Mouse (Mus musculus) testis, postnatal 14 days (tissue): ENCODE measurements around the gene Dnah17.

Source experiments
- DNase-seq: peaks from one replicate; pipeline ENCODE4 v3.0.0; 2021; ENCODE audit warnings: low spot score

Gene Dnah17

GRCm38 (mm10) chr11:118085176-118085575 lies 45.3 kb downstream of the Dnah17 start:
- DNase-seq, result no peak

DNA sequence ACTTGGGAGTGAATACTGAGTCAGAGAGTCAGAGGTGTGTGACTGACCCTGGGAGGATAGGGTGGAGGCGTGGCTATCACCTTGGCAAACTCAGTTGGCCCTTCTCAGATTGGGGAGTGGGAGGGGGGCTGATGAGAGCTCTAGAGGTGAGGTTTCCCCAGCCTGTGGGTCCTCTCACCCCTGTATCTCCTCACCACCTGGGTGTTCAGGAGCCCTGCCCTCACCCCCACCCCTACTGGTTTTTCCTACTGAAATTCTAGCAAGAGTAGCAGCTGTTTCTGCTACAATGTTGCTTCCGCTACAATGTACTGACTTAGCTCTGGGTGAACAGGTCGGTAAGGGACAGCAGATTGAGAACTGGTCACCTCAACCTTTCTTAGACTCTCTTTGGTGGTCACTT lies 46.2 kb downstream of the Dnah17 start:
- DNase-seq, result peak; percentile 46

DNA sequence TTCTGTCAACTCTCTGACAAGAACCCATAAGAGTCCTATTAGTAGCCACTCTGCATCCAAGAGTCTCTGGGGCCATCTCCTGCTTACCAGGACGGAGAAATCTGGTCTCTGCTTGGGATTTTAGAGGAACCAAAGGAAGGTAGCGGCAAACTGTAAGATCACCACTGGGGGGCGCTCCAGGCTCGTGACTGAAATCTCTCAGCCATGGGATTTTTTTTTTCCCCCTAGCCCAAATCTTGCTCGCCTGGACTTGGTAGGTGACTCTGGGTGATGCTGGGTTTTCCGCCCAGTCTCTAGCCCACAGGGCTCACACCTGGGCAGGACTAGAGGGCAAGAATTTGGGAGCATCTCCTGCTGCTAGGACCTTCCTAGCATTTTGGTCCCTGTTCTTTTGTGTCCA lies 46.6 kb downstream of the Dnah17 start:
- no peak for DNase-seq

DNA sequence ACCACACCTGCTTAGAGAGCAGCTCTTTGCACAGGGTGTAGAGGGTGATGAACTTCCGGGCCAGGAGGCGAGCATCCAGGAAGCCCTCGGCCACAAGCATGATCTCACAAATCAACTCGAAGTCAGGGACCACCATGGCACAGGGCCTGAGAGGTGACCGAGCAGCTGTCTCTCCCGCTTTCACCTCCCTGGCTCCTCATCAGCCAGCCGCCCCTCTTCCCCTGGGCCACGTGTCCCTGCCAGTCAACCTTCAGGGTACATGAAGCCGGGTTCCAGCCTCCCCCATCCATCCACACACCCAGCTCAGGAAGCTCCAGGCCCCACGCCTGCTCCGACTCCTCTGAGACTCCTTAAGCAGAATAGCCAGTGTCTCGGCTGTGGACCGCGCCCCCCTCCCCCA lies 48.1 kb downstream of the Dnah17 start:
- DNase-seq, result no peak

GRCm38 (mm10) chr11:118079750-118080149 lies 50.7 kb downstream of the Dnah17 start:
- no peak for DNase-seq

DNA sequence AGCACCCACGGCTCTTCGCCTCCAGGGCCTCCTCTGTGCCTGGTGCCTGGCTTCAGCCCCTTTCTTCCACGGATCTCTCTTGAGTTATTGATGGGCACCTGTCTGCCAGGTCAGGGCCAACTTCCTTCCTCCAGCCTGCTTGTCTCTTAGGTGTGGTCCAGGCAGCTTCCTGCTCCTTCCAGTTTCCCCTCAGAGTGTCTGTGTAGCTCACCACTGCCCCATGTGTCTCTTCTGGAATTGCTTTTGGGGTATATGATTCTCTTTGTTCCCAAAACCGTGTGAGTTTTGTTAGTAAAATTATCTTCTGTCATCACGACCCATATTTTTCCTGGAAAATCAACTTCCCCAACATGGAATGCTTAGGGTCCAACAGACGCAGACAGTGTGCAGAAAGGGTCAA lies 53.5 kb downstream of the Dnah17 start:
- no peak for DNase-seq

DNA sequence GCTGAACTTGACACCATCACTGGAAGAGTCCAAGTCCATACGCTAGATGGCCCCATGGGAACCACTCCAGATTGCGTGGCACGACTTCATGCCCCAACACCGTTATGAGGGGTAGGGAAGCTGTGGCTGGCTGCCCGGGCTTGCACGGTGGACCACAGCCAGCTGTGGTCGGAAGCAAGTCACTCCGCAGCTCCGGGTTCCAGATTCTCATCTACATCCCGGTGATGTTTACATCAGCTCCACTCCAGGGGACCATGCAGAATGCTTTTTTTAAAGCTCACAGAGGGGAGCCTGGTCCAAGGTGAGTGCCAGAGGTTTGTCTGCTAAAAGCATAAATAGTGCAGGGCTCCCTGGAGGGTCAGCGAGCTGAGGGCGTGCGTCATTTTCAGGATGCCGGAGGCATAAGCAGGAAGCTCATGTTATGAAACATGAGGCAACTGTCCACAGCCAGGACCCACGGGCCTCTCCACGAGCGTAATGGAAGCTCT lies 55.4 kb downstream of the Dnah17 start:
- no peak for DNase-seq

GRCm38 (mm10) chr11:118071227-118071912 lies 59.1 kb downstream of the Dnah17 start:
- DNase-seq, result no peak

- no peak for DNase-seq
These were observed 61.6 kb downstream of the Dnah17 start for GRCm38 (mm10) chr11:118068812-118069332.

GRCm38 (mm10) chr11:118067588-118067987 lies 62.8 kb downstream of the Dnah17 start:
- no peak for DNase-seq

GRCm38 (mm10) chr11:118060038-118060437 lies 70.4 kb downstream of the Dnah17 start:
- no peak for DNase-seq

DNA sequence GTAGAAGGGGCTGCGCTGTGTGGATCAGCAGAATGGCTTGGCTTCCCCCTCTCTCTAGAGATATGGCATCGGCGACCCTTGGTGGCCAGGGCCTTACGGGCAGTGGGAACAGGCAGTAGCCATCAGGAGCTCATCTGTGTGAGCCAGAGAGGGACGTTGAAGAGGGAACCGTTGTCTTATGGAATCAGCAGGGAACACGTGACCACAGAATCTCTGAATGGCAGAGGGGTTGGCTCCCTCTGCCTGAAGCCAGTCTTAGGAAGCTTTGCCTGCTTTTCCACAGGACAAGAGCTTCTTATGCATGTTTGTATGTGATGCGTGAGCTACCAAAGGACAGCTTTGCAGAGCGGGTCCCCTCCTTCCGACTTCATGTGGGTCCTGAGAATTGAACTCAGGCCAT lies 71.6 kb downstream of the Dnah17 start:
- DNase-seq, result no peak

DNA sequence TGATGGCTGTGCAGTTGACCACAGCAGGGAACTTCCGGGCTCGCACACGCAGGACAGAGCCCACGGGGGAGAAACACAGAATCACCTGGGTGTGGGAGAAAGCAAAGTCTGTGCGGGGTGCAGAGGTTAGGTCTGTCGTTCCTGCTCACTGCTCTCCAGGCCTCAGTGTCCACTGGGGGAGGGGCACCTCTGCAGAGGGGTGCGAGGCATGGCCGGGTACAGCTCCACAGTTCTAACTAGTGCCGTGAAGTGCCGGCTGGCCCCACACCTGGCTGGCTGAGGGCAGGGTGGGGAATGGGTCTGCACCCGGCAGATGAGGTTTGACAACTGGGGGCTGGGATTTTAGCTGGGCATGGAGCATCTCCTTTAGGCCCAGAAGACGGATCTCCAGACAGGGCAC lies 72.1 kb downstream of the Dnah17 start:
- no peak for DNase-seq

- no peak for DNase-seq
These were observed 80.3 kb downstream of the Dnah17 start for GRCm38 (mm10) chr11:118050174-118050573.

- DNase-seq, result no peak
These were observed 80.8 kb downstream of the Dnah17 start for GRCm38 (mm10) chr11:118049641-118050040.

GRCm38 (mm10) chr11:118043293-118043907 lies 87.0 kb downstream of the Dnah17 start:
- peak; percentile 40 for DNase-seq

DNA sequence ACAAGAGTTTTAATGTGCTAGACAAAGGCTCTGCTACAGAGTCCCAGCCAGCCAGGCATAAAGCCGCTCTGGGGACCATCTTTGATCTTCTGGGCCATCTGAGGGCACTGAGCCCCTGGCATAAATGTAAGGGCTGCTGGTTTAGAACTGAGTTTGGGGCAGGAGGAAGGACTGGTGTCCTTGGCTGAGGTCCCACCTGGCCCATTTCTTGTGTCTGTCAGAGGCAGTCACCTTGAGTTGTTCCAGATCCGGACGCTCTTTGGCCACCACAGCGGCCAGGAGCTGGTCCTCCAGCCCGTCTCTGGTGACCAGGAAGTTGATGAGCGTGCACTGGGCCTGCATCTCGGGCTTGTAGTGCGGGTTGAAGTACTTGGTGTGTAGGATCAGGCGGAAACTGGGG lies 87.6 kb downstream of the Dnah17 start:
- DNase-seq, result no peak

GRCm38 (mm10) chr11:118035068-118035467 lies 95.4 kb downstream of the Dnah17 start:
- DNase-seq, result no peak

DNA sequence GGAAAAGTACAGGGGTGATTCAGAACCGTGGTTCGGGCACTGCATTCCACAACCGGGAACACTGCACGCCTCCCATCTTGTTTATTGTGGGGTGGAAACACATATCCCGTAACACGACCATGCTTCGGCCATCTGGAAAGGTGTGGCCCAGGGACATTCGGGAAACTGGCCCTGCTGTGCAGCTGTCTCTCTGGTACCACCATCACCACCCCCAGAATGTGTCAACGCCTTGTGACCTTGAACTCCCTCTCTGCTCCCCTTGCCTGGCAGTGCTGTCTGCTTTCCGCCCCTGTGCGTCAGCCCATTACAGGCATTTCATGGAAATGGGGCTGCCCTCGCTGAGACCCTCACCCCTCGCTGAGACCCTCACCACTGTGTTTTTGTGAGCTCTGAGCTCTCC lies 96.0 kb downstream of the Dnah17 start:
- no peak for DNase-seq

DNA sequence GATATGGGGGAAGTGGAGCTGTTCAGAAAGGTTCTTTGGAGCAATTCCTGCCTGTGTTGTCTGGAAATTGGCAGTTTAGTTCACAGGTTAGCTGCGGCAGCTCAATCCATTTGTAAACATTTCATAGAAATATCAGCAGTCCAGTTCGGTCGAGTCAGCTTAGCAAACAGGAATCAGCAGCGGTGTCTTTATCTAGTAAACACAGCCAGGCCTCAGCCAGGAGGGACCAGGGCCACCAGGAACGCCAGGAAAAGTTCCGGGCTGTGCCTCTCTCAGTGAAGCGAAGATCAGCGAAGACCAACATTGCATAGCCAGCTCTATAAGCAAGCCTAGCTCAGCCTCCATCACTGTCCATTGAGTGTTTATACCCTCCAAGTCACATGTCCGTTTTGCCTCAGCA lies 99.3 kb downstream of the Dnah17 start:
- DNase-seq, result no peak

GRCm38 (mm10) chr11:118029170-118029569 lies 101.3 kb downstream of the Dnah17 start:
- no peak for DNase-seq

DNA sequence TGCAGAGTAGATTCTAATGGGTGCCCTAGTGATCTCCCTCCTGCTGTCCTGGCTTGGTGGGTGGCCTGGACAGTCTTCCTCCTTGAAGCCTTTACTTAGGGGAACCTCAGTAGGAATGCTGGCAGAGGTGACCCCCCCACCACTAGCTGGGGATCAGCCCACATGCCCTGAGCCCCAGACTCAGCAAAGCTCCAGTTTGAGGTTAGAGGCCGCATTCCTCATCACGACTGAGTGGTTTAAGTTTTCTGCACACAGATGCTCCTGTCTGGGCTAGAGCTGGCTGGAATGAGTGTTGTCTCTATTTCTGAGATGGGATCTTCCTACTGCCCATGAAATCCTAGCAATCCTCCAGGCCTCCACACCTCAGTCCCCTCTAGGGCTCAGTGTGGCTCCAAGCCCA lies 106.3 kb downstream of the Dnah17 start:
- no peak for DNase-seq

GRCm38 (mm10) chr11:118023475-118023874 lies 107.0 kb downstream of the Dnah17 start:
- no peak for DNase-seq

DNA sequence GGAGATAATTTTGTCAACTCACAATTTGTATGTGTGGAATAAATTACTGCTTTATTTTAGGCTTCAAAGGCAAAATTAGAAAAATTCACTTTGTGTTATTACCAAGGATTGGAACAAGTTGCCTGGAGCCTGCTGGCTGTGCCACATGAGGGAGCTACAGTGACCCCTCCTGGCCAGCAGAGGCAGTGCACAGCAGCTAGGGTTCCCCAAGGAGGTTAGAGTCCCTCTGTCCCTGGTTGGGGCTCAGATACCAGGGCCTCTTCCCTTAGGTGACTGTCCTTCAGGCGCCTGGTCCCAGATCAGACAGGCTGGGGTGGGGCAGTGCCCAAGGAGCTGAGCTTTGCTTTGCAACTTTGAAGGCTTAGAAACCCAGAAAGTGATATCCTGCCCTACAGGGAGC lies 108.6 kb downstream of the Dnah17 start:
- DNase-seq, result peak; percentile 30
